Mouse (Mus musculus): Measurements from ENCODE around the gene Lima1. TPM values are rescaled to one million over a fixed set of nuclear protein-coding genes. Genes with fewer than 3 reads are reported as not detected.
A peak's percentile ranks its signal among the peaks of the same experiment; 100 is the strongest.

The Lima1 gene
- total and polyA plus RNA-seq, 2 experiments from 2014 or later = 6.9 to 8.0 TPM

GRCm38 (mm10) chr15:99907041-99907440, 31.8 kb upstream of the Lima1 start:
- WGBS = 88% methylated on average over 4 of the region's 4 CpGs
- H3K27me3 ChIP-seq (ENCODE audit: insufficient read depth, low read length) = no peaks in the 10 kb centered on the region
- H3K4me2 ChIP-seq (ENCODE audit: low read depth, low read length) = no peak overlapping the region
- H3K9me3 ChIP-seq (ENCODE audit: low read length) = no peaks in the 10 kb centered on the region
- no peak for TF ChIP-seq CTCF (IDR thresholded peaks at IDR 0.05; ENCODE audit: low read depth)
- no peaks in the 10 kb centered on the region for H3K4me1 ChIP-seq (ENCODE audit: insufficient read depth, low read length)
- H3K9ac ChIP-seq (replicated peaks; ENCODE audit: low read length) = no peak overlapping the region
- H3K36me3 ChIP-seq (ENCODE audit: insufficient read depth, low read length) = no peaks in the 10 kb centered on the region
- no peak for DNase-seq (ENCODE audit: low spot score)
- no peak for ATAC-seq
- H3K4me3 ChIP-seq (ENCODE audit: low read length) = no peak overlapping the region
- no peak overlapping the region for H3K27ac ChIP-seq

- H3K9me3 ChIP-seq (ENCODE audit: low read length) = no peaks in the 10 kb centered on the region
Observed at GRCm38 (mm10) chr15:99904841-99905240, 29.6 kb upstream of the Lima1 start.

GRCm38 (mm10) chr15:99904333-99904732, 29.1 kb upstream of the Lima1 start:
- DNase-seq (ENCODE audit: low spot score) (peak; percentile 88), ATAC-seq (peak; percentile 73)
- Histone ChIP-seq H3K9me3 (ENCODE audit: low read length) (no peaks in the 10 kb centered on the region), H3K27me3 (ENCODE audit: insufficient read depth, low read length) (no peaks in the 10 kb centered on the region), H3K36me3 (ENCODE audit: insufficient read depth, low read length) (no peaks in the 10 kb centered on the region), H3K4me1 (ENCODE audit: insufficient read depth, low read length) (no peaks in the 10 kb centered on the region), H3K27ac (no peak overlapping the region), H3K4me3 (ENCODE audit: low read length) (no peak overlapping the region), H3K9ac (replicated peaks; ENCODE audit: low read length) (no peak overlapping the region), H3K4me2 (ENCODE audit: low read depth, low read length) (no peak overlapping the region)
- peak; percentile 85 for TF ChIP-seq CTCF (IDR thresholded peaks at IDR 0.05; ENCODE audit: low read depth)
- WGBS = 7% methylated on average over 4 of the region's 4 CpGs

More at GRCm38 (mm10) chr15:99904841-99905240, 29.6 kb upstream of the Lima1 start:
- no peak for TF ChIP-seq CTCF (IDR thresholded peaks at IDR 0.05; ENCODE audit: low read depth)
- H3K36me3 ChIP-seq (ENCODE audit: insufficient read depth, low read length) = no peaks in the 10 kb centered on the region
- H3K27me3 ChIP-seq (ENCODE audit: insufficient read depth, low read length) = no peaks in the 10 kb centered on the region
- H3K9ac ChIP-seq (replicated peaks; ENCODE audit: low read length) = no peak overlapping the region
- H3K4me2 ChIP-seq (ENCODE audit: low read depth, low read length) = no peak overlapping the region
- H3K4me1 ChIP-seq (ENCODE audit: insufficient read depth, low read length) = no peaks in the 10 kb centered on the region
- no peak for DNase-seq (ENCODE audit: low spot score)
- no peak overlapping the region for H3K4me3 ChIP-seq (ENCODE audit: low read length)
- no peak overlapping the region for H3K27ac ChIP-seq
- WGBS = 61% methylated on average over 9 of the region's 9 CpGs
- no peak for ATAC-seq

GRCm38 (mm10) chr15:99903227-99903626, 28.0 kb upstream of the Lima1 start:
- 86% methylated on average over 5 of the region's 5 CpGs for WGBS
- ATAC-seq (no peak), DNase-seq (ENCODE audit: low spot score) (no peak)

GRCm38 (mm10) chr15:99902786-99903185, 27.5 kb upstream of the Lima1 start:
- no peak for DNase-seq (ENCODE audit: low spot score)
- H3K4me2 ChIP-seq (ENCODE audit: low read depth, low read length) = no peak overlapping the region
- H3K4me3 ChIP-seq (ENCODE audit: low read length) = no peak overlapping the region
- H3K4me1 ChIP-seq (ENCODE audit: insufficient read depth, low read length) = no peaks in the 10 kb centered on the region
- H3K9me3 ChIP-seq (ENCODE audit: low read length) = no peaks in the 10 kb centered on the region
- H3K36me3 ChIP-seq (ENCODE audit: insufficient read depth, low read length) = no peaks in the 10 kb centered on the region
- no peak for TF ChIP-seq CTCF (IDR thresholded peaks at IDR 0.05; ENCODE audit: low read depth)
- no peak overlapping the region for H3K27ac ChIP-seq
- no peak for ATAC-seq
- H3K27me3 ChIP-seq (ENCODE audit: insufficient read depth, low read length) = no peaks in the 10 kb centered on the region
- 82% methylated on average over 5 of the region's 5 CpGs for WGBS
- H3K9ac ChIP-seq (replicated peaks; ENCODE audit: low read length) = no peak overlapping the region

More at GRCm38 (mm10) chr15:99903227-99903626, 28.0 kb upstream of the Lima1 start:
- H3K9me3 ChIP-seq (ENCODE audit: low read length) = no peaks in the 10 kb centered on the region
- no peaks in the 10 kb centered on the region for H3K27me3 ChIP-seq (ENCODE audit: insufficient read depth, low read length)
- H3K9ac ChIP-seq (replicated peaks; ENCODE audit: low read length) = no peak overlapping the region
- TF ChIP-seq CTCF (IDR thresholded peaks at IDR 0.05; ENCODE audit: low read depth) = no peak
- no peak overlapping the region for H3K27ac ChIP-seq
- H3K36me3 ChIP-seq (ENCODE audit: insufficient read depth, low read length) = no peaks in the 10 kb centered on the region
- no peaks in the 10 kb centered on the region for H3K4me1 ChIP-seq (ENCODE audit: insufficient read depth, low read length)
- no peak overlapping the region for H3K4me3 ChIP-seq (ENCODE audit: low read length)
- H3K4me2 ChIP-seq (ENCODE audit: low read depth, low read length) = no peak overlapping the region

GRCm38 (mm10) chr15:99896621-99897020, 21.4 kb upstream of the Lima1 start:
- H3K36me3 ChIP-seq (ENCODE audit: insufficient read depth, low read length) = no peaks in the 10 kb centered on the region
- ATAC-seq (no peak), DNase-seq (ENCODE audit: low spot score) (no peak)
- no peaks in the 10 kb centered on the region for H3K9me3 ChIP-seq (ENCODE audit: low read length)
- no peak overlapping the region for H3K4me3 ChIP-seq (ENCODE audit: low read length)
- H3K27me3 ChIP-seq (ENCODE audit: insufficient read depth, low read length) = no peaks in the 10 kb centered on the region
- H3K4me2 ChIP-seq (ENCODE audit: low read depth, low read length) = no peak overlapping the region
- H3K4me1 ChIP-seq (ENCODE audit: insufficient read depth, low read length) = no peaks in the 10 kb centered on the region
- TF ChIP-seq CTCF (IDR thresholded peaks at IDR 0.05; ENCODE audit: low read depth) = peak; percentile 39
- H3K27ac ChIP-seq = no peak overlapping the region
- H3K9ac ChIP-seq (replicated peaks; ENCODE audit: low read length) = no peak overlapping the region

GRCm38 (mm10) chr15:99891355-99891754, 16.1 kb upstream of the Lima1 start:
- ATAC-seq (no peak), DNase-seq (ENCODE audit: low spot score) (no peak)
- no peaks in the 10 kb centered on the region for H3K36me3 ChIP-seq (ENCODE audit: insufficient read depth, low read length)
- H3K4me3 ChIP-seq (ENCODE audit: low read length) = no peak overlapping the region
- WGBS = 81% methylated on average over 2 of the region's 3 CpGs
- H3K4me2 ChIP-seq (ENCODE audit: low read depth, low read length) = no peak overlapping the region
- no peaks in the 10 kb centered on the region for H3K4me1 ChIP-seq (ENCODE audit: insufficient read depth, low read length)
- no peaks in the 10 kb centered on the region for H3K9me3 ChIP-seq (ENCODE audit: low read length)
- TF ChIP-seq CTCF (IDR thresholded peaks at IDR 0.05; ENCODE audit: low read depth) = no peak
- H3K27ac ChIP-seq = no peak overlapping the region
- H3K9ac ChIP-seq (replicated peaks; ENCODE audit: low read length) = no peak overlapping the region
- H3K27me3 ChIP-seq (ENCODE audit: insufficient read depth, low read length) = no peaks in the 10 kb centered on the region

All from hindbrain, postnatal 0 days (tissue).